Mouse (Mus musculus) neural tube, embryonic 14.5 days (tissue): ENCODE measurements around the gene Gm10647. TPM values are rescaled to one million over a fixed set of nuclear protein-coding genes. Genes with fewer than 3 reads are reported as not detected.
A peak's percentile ranks its signal among the peaks of the same experiment; 100 is the strongest.
"Not testable (repeated sequence)": the region's sequence is repeated elsewhere in the genome, so short reads cannot be mapped to it uniquely, and the experiment has no call there.

Source experiments
- ATAC-seq: fragments of 200-750 bp; cut with Nextera tagmentation; 2 replicates; pipeline ENCODE4 v1.8.0; 2017; ENCODE audit warnings: low read depth, mild to moderate bottlenecking, moderate TSS enrichment, moderate library complexity
- H3K27ac ChIP-seq: fragments of 300-500 bp; sonication (generic); 2 replicates; pipeline ENCODE4 v1.5.1; 2014; ENCODE audit warnings: low read depth, mild to moderate bottlenecking, control low read depth, low read length, moderate library complexity, mixed read lengths
- H3K27me3 ChIP-seq: fragments of 300-500 bp; sonication (generic); 2 replicates; pipeline ENCODE4 v1.6.1; 2014; ENCODE audit warnings: low read length; ENCODE audit not compliant: control insufficient read depth, insufficient read depth
- H3K36me3 ChIP-seq: fragments of 300-500 bp; sonication (generic); 2 replicates; pipeline ENCODE4 v1.6.1; 2014; ENCODE audit warnings: low read length, mixed read lengths; ENCODE audit not compliant: control insufficient read depth, insufficient read depth
- H3K4me1 ChIP-seq: fragments of 300-500 bp; sonication (generic); 2 replicates; pipeline ENCODE4 v1.6.1; 2014; ENCODE audit warnings: low read length; ENCODE audit not compliant: control insufficient read depth, insufficient read depth
- H3K4me2 ChIP-seq: fragments of 300-500 bp; sonication (generic); 2 replicates; pipeline ENCODE4 v1.6.1; 2014; ENCODE audit warnings: mild to moderate bottlenecking, low read depth, low read length, control low read depth
- H3K4me3 ChIP-seq: fragments of 300-500 bp; sonication (generic); 2 replicates; pipeline ENCODE4 v1.5.1; 2014; ENCODE audit warnings: low read depth, low read length, control low read depth, mixed read lengths
- H3K9ac ChIP-seq: fragments of 300-500 bp; sonication (generic); replicated peaks from 2 replicates; pipeline ENCODE4 v1.6.1; 2014; ENCODE audit warnings: low read depth, mild to moderate bottlenecking, control low read depth, low read length, mixed read lengths
- H3K9me3 ChIP-seq: fragments of 300-500 bp; sonication (generic); 2 replicates; pipeline ENCODE4 v1.6.1; 2016; ENCODE audit warnings: low read length; ENCODE audit not compliant: control insufficient read depth
- WGBS: fragments of 180-500 bp; shearing (Covaris S2); extraction: QIAGEN DNeasy Blood & Tissue Kit; methylation state at CpG from one replicate; pipeline ENCODE4 v1.1.7; 2014; 5-methylcytosine and 5-hydroxymethylcytosine counted together
- polyA plus RNA-seq: library from polyadenylated mRNA; unstranded; fragments of >200 nt; fragmentation: Nextera tagmentation; extraction: Ambion mirVana; gene quantifications from 2 replicates; pipeline ENCODE4 v1.2.1, GENCODE M21; 2014

The Gm10647 gene
- polyA plus RNA-seq, 1 experiment from 2014 or later: 0.80 TPM

- H3K4me3 ChIP-seq: peak overlapping the region; percentile 71
- no peaks in the 10 kb centered on the region for H3K9me3 ChIP-seq
- H3K27ac ChIP-seq: peak overlapping the region; percentile 91
- H3K4me1 ChIP-seq: peaks cover 4% of the 10 kb centered on the region; the same call in 1 of the 2 replicates
- peak overlapping the region; percentile 83 for H3K4me2 ChIP-seq
- no peaks in the 10 kb centered on the region for H3K27me3 ChIP-seq
- H3K9ac ChIP-seq: peak overlapping the region; percentile 88
- peak; percentile 68 for ATAC-seq
- 0 out of 2 replicates have a peak, but pooled peaks cover 4% of the 10 kb centered on the region for H3K36me3 ChIP-seq
- WGBS: 3% methylated on average over 38 of the region's 43 CpGs
Observed at GRCm38 (mm10) chr9:66794629-66795463, 2.0 kb upstream of the Gm10647 start.

- Histone ChIP-seq H3K4me2 (peak within 1 kb of the TSS; percentile 83), H3K9ac (peak within 1 kb of the TSS; percentile 88), H3K4me1 (peaks cover 4% of the 10 kb centered on the region; the same call in 1 of the 2 replicates), H3K4me3 (peak within 1 kb of the TSS; percentile 71), H3K27me3 (no peaks in the 10 kb centered on the region), H3K9me3 (no peaks in the 10 kb centered on the region), H3K27ac (peak within 1 kb of the TSS; percentile 91), H3K36me3 (no peaks in the 10 kb centered on the region)
- WGBS: 0% methylated on average over 42 of the region's 42 CpGs
- ATAC-seq: peak; percentile 99
Observed at GRCm38 (mm10) chr9:66795464-66796324, 1.1 kb upstream of the Gm10647 start, which contains the start of gene Aph1b. Gene Aph1b, minus strand, starts transcription at chr9:66795490.

GRCm38 (mm10) chr9:66801947-66802346 is 5.1 kb downstream of the Gm10647 start:
- 54% methylated on average over 12 of the region's 12 CpGs for WGBS
- Histone ChIP-seq H3K36me3 (no peaks in the 10 kb centered on the region), H3K27me3 (no peaks in the 10 kb centered on the region), H3K4me1 (no peaks in the 10 kb centered on the region), H3K4me3 (no peak overlapping the region), H3K27ac (no peak overlapping the region), H3K4me2 (no peak overlapping the region), H3K9me3 (no peaks in the 10 kb centered on the region), H3K9ac (no peak overlapping the region)
- ATAC-seq: no peak

GRCm38 (mm10) chr9:66805951-66806350 is 9.1 kb downstream of the Gm10647 start:
- not testable (repeated sequence) for H3K36me3 ChIP-seq, H3K27ac ChIP-seq, ATAC-seq, H3K4me1 ChIP-seq, H3K9me3 ChIP-seq, H3K9ac ChIP-seq, H3K27me3 ChIP-seq
- peak overlapping the region; percentile 46 for H3K4me2 ChIP-seq
- WGBS: under 1% methylated on average over 28 of the region's 37 CpGs
- peak overlapping the region; percentile 26 for H3K4me3 ChIP-seq

GRCm38 (mm10) chr9:66813392-66813791 is 16.6 kb downstream of the Gm10647 start:
- Histone ChIP-seq H3K9ac (no peak overlapping the region), H3K9me3 (no peaks in the 10 kb centered on the region), H3K27ac (no peak overlapping the region), H3K4me3 (no peak overlapping the region), H3K36me3 (no peaks in the 10 kb centered on the region), H3K27me3 (no peaks in the 10 kb centered on the region), H3K4me1 (no peaks in the 10 kb centered on the region), H3K4me2 (no peak overlapping the region)
- no peak for ATAC-seq
- 13% methylated on average over 2 of the region's 2 CpGs for WGBS

- H3K27me3 ChIP-seq: no peaks in the 10 kb centered on the region
- H3K36me3 ChIP-seq: no peaks in the 10 kb centered on the region
- no peak overlapping the region for H3K9ac ChIP-seq
- ATAC-seq: no peak
- WGBS: 85% methylated on average over 5 of the region's 5 CpGs
- H3K4me2 ChIP-seq: no peak overlapping the region
- no peak overlapping the region for H3K4me3 ChIP-seq
- H3K9me3 ChIP-seq: no peaks in the 10 kb centered on the region
- H3K27ac ChIP-seq: no peak overlapping the region
- no peaks in the 10 kb centered on the region for H3K4me1 ChIP-seq
Observed at GRCm38 (mm10) chr9:66820996-66821395, 24.2 kb downstream of the Gm10647 start.

GRCm38 (mm10) chr9:66822255-66822654 is 25.4 kb downstream of the Gm10647 start:
- not testable (repeated sequence) for H3K4me2 ChIP-seq, H3K9me3 ChIP-seq, H3K4me1 ChIP-seq, H3K9ac ChIP-seq, ATAC-seq, H3K27me3 ChIP-seq, H3K27ac ChIP-seq, H3K36me3 ChIP-seq, H3K4me3 ChIP-seq
- WGBS: no CpG with 5 or more reads among the region's 5 CpGs

- WGBS: 29% methylated on average over 1 of the region's 1 CpGs
- no peak overlapping the region for H3K9ac ChIP-seq
- no peak overlapping the region for H3K27ac ChIP-seq
- H3K27me3 ChIP-seq: no peaks in the 10 kb centered on the region
- H3K9me3 ChIP-seq: no peaks in the 10 kb centered on the region
- no peak for ATAC-seq
- H3K36me3 ChIP-seq: no peaks in the 10 kb centered on the region
- H3K4me2 ChIP-seq: no peak overlapping the region
- no peak overlapping the region for H3K4me3 ChIP-seq
- H3K4me1 ChIP-seq: no peaks in the 10 kb centered on the region
Observed at GRCm38 (mm10) chr9:66825990-66826389, 29.2 kb downstream of the Gm10647 start.
